Mouse (Mus musculus) CH12.LX (cell line): ENCODE data around the gene Olfr666. TPM values are rescaled to one million over a fixed set of nuclear protein-coding genes. Genes with fewer than 3 reads are reported as not detected.

Experiments
- polyA plus RNA-seq: library from polyadenylated mRNA; unstranded; fragments of >175 nt; gene quantifications from 2 replicates; pipeline ENCODE4 v1.2.1, GENCODE M21; 2012; ENCODE audit warnings: low read depth; ENCODE audit not compliant: insufficient read length
- total RNA-seq, 2 experiments: library from RNA; depleted of rRNA; stranded (reverse); fragments of 300-350 nt in 1 of 2; fragments of >200 nt in 1 of 2; gene quantifications; 2 replicates each; pipeline ENCODE4 v1.2.3; 2012 to 2014

The Olfr666 gene
- total and polyA plus RNA-seq, 3 experiments, result not detected

Other genes starting within 250 kb of the Olfr666 start
- gene Olfr658, start 248.6 kb downstream of the Olfr666 start, total RNA-seq (2012; rRNA removed), result not detected in 2 replicates
- not detected in 2 replicates for gene Olfr658, start 248.6 kb downstream of the Olfr666 start, total RNA-seq (2014; rRNA removed)
- gene Olfr658, start 248.6 kb downstream of the Olfr666 start, polyA plus RNA-seq, result not detected in 2 replicates
- gene Olfr659, start 229.2 kb downstream of the Olfr666 start, total RNA-seq (2012; rRNA removed), result not detected in 2 replicates
- not detected in 2 replicates for gene Olfr659, start 229.2 kb downstream of the Olfr666 start, total RNA-seq (2014; rRNA removed)
- gene Olfr659, start 229.2 kb downstream of the Olfr666 start, polyA plus RNA-seq, result not detected in 2 replicates
- gene Olfr661, start 209.5 kb downstream of the Olfr666 start, total RNA-seq (2012; rRNA removed), result not detected in 2 replicates
- gene Olfr661, start 209.5 kb downstream of the Olfr666 start, total RNA-seq (2014; rRNA removed), result not detected in 2 replicates
- gene Olfr661, start 209.5 kb downstream of the Olfr666 start, polyA plus RNA-seq, result not detected in 2 replicates
- 0.08 TPM in 1 of 2 replicates, not detected in the other for gene Usp17le, start 118.5 kb downstream of the Olfr666 start, total RNA-seq (2012; rRNA removed)
- not detected in 2 replicates for gene Usp17le, start 118.5 kb downstream of the Olfr666 start, total RNA-seq (2014; rRNA removed)
- gene Usp17le, start 118.5 kb downstream of the Olfr666 start, polyA plus RNA-seq, result not detected in 2 replicates
- gene Usp17lb, start 53.3 kb downstream of the Olfr666 start, total RNA-seq (2012; rRNA removed), result not detected in 2 replicates
- not detected in 2 replicates for gene Usp17lb, start 53.3 kb downstream of the Olfr666 start, total RNA-seq (2014; rRNA removed)
- not detected in 2 replicates for gene Usp17lb, start 53.3 kb downstream of the Olfr666 start, polyA plus RNA-seq
- 0.13 and 0.17 TPM in 2 replicates for gene Usp17la, start 38.9 kb downstream of the Olfr666 start, total RNA-seq (2012; rRNA removed)
- not detected in 2 replicates for gene Usp17la, start 38.9 kb downstream of the Olfr666 start, total RNA-seq (2014; rRNA removed)
- 0.10 and 0.11 TPM in 2 replicates for gene Usp17la, start 38.9 kb downstream of the Olfr666 start, polyA plus RNA-seq
- gene Olfr665, start 17.9 kb downstream of the Olfr666 start, total RNA-seq (2012; rRNA removed), result not detected in 2 replicates
- not detected in 2 replicates for gene Olfr665, start 17.9 kb downstream of the Olfr666 start, total RNA-seq (2014; rRNA removed)
- gene Olfr665, start 17.9 kb downstream of the Olfr666 start, polyA plus RNA-seq, result not detected in 2 replicates
- gene Olfr667, start 25.5 kb upstream of the Olfr666 start, total RNA-seq (2012; rRNA removed), result not detected in 2 replicates
- gene Olfr667, start 25.5 kb upstream of the Olfr666 start, total RNA-seq (2014; rRNA removed), result not detected in 2 replicates
- gene Olfr667, start 25.5 kb upstream of the Olfr666 start, polyA plus RNA-seq, result not detected in 2 replicates
- gene Olfr668, start 32.1 kb upstream of the Olfr666 start, total RNA-seq (2012; rRNA removed), result not detected in 2 replicates
- gene Olfr668, start 32.1 kb upstream of the Olfr666 start, total RNA-seq (2014; rRNA removed), result not detected in 2 replicates
- not detected in 2 replicates for gene Olfr668, start 32.1 kb upstream of the Olfr666 start, polyA plus RNA-seq
- gene Olfr669, start 38.3 kb upstream of the Olfr666 start, total RNA-seq (2012; rRNA removed), result not detected in 2 replicates
- gene Olfr669, start 38.3 kb upstream of the Olfr666 start, total RNA-seq (2014; rRNA removed), result not detected in 2 replicates
- not detected in 2 replicates for gene Olfr669, start 38.3 kb upstream of the Olfr666 start, polyA plus RNA-seq
- gene Olfr670, start 66.7 kb upstream of the Olfr666 start, total RNA-seq (2012; rRNA removed), result not detected in 2 replicates
- gene Olfr670, start 66.7 kb upstream of the Olfr666 start, total RNA-seq (2014; rRNA removed), result not detected in 2 replicates
- gene Olfr670, start 66.7 kb upstream of the Olfr666 start, polyA plus RNA-seq, result not detected in 2 replicates
- not detected in 2 replicates for gene Olfr671, start 83.2 kb upstream of the Olfr666 start, total RNA-seq (2012; rRNA removed)
- not detected in 2 replicates for gene Olfr671, start 83.2 kb upstream of the Olfr666 start, total RNA-seq (2014; rRNA removed)
- not detected in 2 replicates for gene Olfr671, start 83.2 kb upstream of the Olfr666 start, polyA plus RNA-seq
- not detected in 2 replicates for gene Olfr672, start 106.1 kb upstream of the Olfr666 start, total RNA-seq (2012; rRNA removed)
- gene Olfr672, start 106.1 kb upstream of the Olfr666 start, total RNA-seq (2014; rRNA removed), result not detected in 2 replicates
- gene Olfr672, start 106.1 kb upstream of the Olfr666 start, polyA plus RNA-seq, result not detected in 2 replicates
- gene Olfr675, start 132.5 kb upstream of the Olfr666 start, total RNA-seq (2012; rRNA removed), result not detected in 2 replicates
- gene Olfr675, start 132.5 kb upstream of the Olfr666 start, total RNA-seq (2014; rRNA removed), result not detected in 2 replicates
- gene Olfr675, start 132.5 kb upstream of the Olfr666 start, polyA plus RNA-seq, result not detected in 2 replicates
- not detected in 2 replicates for gene Olfr676, start 136.7 kb upstream of the Olfr666 start, total RNA-seq (2012; rRNA removed)
- not detected in 2 replicates for gene Olfr676, start 136.7 kb upstream of the Olfr666 start, total RNA-seq (2014; rRNA removed)
- gene Olfr676, start 136.7 kb upstream of the Olfr666 start, polyA plus RNA-seq, result not detected in 2 replicates
- not detected in 2 replicates for gene Olfr677, start 155.4 kb upstream of the Olfr666 start, total RNA-seq (2012; rRNA removed)
- gene Olfr677, start 155.4 kb upstream of the Olfr666 start, total RNA-seq (2014; rRNA removed), result not detected in 2 replicates
- gene Olfr677, start 155.4 kb upstream of the Olfr666 start, polyA plus RNA-seq, result not detected in 2 replicates
- not detected in 2 replicates for gene Olfr678, start 168.5 kb upstream of the Olfr666 start, total RNA-seq (2012; rRNA removed)
- gene Olfr678, start 168.5 kb upstream of the Olfr666 start, total RNA-seq (2014; rRNA removed), result not detected in 2 replicates
- not detected in 2 replicates for gene Olfr678, start 168.5 kb upstream of the Olfr666 start, polyA plus RNA-seq
- gene Olfr679, start 185.3 kb upstream of the Olfr666 start, total RNA-seq (2012; rRNA removed), result not detected in 2 replicates
- not detected in 2 replicates for gene Olfr679, start 185.3 kb upstream of the Olfr666 start, total RNA-seq (2014; rRNA removed)
- not detected in 2 replicates for gene Olfr679, start 185.3 kb upstream of the Olfr666 start, polyA plus RNA-seq
- not detected in 2 replicates for gene Olfr680-ps1, start 196.9 kb upstream of the Olfr666 start, total RNA-seq (2012; rRNA removed)
- not detected in 2 replicates for gene Olfr680-ps1, start 196.9 kb upstream of the Olfr666 start, total RNA-seq (2014; rRNA removed)
- not detected in 2 replicates for gene Olfr680-ps1, start 196.9 kb upstream of the Olfr666 start, polyA plus RNA-seq
- gene Olfr681, start 220.9 kb upstream of the Olfr666 start, total RNA-seq (2012; rRNA removed), result not detected in 2 replicates
- gene Olfr681, start 220.9 kb upstream of the Olfr666 start, total RNA-seq (2014; rRNA removed), result not detected in 2 replicates
- gene Olfr681, start 220.9 kb upstream of the Olfr666 start, polyA plus RNA-seq, result not detected in 2 replicates